Mouse (Mus musculus) liver, adult (tissue): ENCODE data around the gene Mef2c.

Experiments
- GATA4 ChIP-seq: IDR thresholded peaks from 2 replicates; pipeline ENCODE4 v1.6.1; 2014; ENCODE audit warnings: mild to moderate bottlenecking, low read length; ENCODE audit not compliant: insufficient replicate concordance

The Mef2c gene

DNA sequence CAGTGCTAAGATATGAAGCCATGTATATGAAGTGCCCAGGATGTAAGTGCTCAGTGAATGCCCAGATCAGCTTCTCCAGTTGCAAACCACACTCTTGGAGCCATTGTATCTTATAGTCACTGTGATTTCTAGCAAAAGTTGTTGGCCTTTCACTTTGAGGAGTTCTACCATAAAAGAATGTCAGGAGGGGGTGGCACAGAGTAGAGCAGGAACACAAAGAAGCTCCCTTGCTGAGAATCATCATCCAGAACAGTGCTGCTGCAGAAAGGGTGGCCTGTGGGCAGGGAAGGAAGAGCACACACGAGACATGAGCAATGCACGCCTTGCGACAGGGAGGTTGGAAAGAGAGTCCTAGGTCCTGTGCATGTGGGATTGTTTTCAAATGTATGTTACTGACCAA, 75.6 kb downstream of the Mef2c start:
- TF ChIP-seq GATA4: no peak

GRCm38 (mm10) chr13:83580856-83581255, 77.0 kb downstream of the Mef2c start:
- TF ChIP-seq GATA4: no peak

GRCm38 (mm10) chr13:83582564-83582963, 78.7 kb downstream of the Mef2c start:
- TF ChIP-seq GATA4: no peak

GRCm38 (mm10) chr13:83583881-83584280, 80.0 kb downstream of the Mef2c start:
- TF ChIP-seq GATA4: no peak

DNA sequence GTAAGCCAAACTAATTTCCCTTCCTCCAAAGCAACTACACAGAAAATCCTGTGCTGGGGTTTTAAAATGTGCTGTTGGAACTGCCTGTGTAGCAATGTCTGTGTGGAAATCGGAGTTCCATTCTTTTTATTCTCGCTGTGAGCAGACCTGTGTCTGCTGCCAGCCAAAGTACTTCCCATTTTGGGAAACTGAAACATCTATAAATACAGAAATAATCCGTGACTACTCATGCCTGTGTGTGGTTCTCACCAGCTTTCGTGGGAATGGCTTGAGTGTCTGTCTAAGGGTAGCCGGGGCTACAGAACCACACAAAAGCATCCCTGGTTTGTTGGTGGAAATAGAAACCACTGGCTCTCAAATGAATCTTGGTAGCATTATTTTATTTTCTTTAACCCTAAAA, 81.5 kb downstream of the Mef2c start:
- no peak for TF ChIP-seq GATA4

DNA sequence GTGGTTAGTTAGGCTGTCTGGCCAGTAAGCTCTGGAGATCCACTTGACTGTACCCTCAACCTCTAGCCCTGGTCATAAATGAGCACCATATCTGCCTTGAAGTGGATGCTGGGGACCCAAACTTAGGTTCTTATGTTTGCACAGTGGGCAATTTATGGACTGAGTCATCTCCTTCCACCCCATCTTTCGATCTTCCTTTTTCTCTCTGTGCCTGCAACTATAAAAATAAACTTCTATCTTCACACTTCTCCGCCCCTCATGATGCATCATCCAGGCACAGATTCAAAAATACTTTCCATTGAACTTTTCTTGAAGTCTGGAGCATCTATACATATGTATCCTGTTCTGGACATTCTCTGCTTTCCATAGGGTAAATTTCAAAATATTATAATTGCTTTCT, 84.4 kb downstream of the Mef2c start:
- no peak for TF ChIP-seq GATA4

- no peak for TF ChIP-seq GATA4
These were observed 87.1 kb downstream of the Mef2c start for GRCm38 (mm10) chr13:83590886-83591285.

GRCm38 (mm10) chr13:83595429-83595828, 91.6 kb downstream of the Mef2c start:
- TF ChIP-seq GATA4: no peak

DNA sequence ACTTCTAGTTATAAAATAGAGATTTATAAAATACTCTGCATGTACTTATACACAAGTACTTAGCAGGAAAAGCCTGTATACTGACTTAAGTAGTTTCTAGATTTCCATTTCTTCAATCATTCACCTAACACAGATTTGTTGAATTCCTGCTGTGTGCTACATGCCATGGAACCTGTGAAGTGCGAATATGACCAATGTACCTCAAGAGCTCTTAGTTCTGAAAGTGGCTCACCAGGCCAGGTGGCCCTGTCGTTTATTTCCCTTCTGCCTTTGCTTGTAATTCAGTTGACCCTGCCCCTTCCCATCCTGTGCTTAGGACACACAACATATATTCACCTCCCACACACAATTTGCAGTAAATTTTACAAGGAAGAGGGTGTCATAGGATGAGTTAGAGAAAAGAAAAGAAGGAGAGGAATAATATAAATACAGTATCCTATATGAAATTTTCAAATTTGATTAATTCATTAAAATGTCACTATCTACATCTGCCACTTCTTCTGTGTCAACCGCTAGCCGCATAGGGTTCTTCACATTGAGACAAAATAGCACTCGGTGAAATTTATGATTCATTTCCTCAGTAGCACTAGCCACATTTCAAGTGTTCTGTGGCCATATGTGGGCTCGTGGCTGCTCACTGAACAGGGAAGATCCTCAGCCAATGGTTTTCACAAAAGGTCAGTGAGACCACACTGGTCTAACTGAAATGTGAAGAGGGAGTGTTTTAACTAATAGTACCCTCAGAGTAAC, 93.3 kb downstream of the Mef2c start:
- no peak for TF ChIP-seq GATA4

DNA sequence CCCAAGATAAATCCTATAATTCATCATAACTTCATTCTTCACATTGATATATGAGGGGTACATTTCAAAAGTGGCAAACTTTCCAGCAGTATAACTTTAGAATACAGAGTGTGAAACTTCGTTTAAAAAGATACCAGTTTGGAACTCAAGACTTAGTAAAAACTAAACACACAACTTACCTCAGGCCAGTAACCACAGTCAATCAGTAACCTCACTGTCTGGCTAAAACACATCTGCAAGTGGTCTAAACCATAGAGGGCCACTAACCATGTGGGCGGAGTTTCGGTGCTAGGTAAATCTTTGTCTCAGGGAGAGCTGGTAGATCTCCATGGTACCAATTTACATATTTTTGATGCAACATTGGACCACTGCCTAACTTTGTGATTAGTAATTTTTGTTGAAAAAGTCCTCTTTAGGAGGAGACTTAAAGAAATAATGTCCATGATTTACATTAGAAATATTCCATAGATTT, 93.9 kb downstream of the Mef2c start:
- TF ChIP-seq GATA4: no peak

- no peak for TF ChIP-seq GATA4
These were observed 96.5 kb downstream of the Mef2c start for GRCm38 (mm10) chr13:83600301-83600700.

GRCm38 (mm10) chr13:83601741-83602140, 97.9 kb downstream of the Mef2c start:
- no peak for TF ChIP-seq GATA4

DNA sequence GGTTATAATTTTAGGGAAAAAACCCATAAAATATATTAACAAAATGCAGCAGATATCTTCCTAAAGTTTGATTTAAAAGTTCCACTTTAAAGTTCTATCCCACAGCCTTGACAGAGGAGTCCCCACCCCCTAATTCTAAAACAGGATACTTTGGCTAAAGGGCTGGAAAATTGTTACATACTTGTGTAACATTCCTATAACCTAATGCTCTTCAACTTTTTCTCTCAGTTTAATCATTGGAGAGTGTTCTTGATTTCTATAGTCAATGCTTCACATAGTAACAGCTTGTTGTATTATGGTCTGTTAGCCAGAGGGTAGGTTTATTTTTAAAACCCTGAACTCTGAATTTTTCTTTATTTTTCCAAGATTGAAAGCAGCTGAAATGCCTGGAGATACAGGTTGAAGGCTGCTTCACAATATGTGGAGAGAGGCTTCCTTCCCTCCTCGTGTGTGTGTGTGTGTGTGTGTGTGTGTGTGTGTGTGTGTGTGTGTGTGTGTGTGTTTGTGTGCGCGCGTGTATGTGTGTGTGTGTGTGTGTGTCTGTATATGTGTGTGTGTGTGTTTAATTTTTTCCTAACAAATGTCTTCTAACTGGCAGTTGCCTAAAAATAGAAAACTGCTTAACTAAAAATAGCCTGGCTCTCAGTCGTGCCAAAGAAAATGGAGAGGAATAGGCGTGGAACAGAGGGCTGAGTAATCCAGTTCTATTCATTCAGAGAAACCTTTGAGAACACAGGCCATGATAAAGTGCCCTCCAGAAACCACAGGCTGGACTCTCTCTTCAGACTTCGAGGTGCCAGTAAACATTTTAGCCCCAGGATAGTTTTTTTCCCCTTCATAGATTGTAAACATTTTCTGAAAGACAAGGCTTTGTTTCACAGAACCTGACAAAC, 99.8 kb downstream of the Mef2c start:
- TF ChIP-seq GATA4: no peak

- TF ChIP-seq GATA4: no peak
These were observed 100.5 kb downstream of the Mef2c start for GRCm38 (mm10) chr13:83604320-83604719.

- no peak for TF ChIP-seq GATA4
These were observed 101.0 kb downstream of the Mef2c start for GRCm38 (mm10) chr13:83604785-83605184.
